21 mouse cellular contexts compared by ENCODE assay signal in genomic region chr5:33638826-33639225, GRCm38 (mm10). TPM values are rescaled to one million over a fixed set of nuclear protein-coding genes. Genes with fewer than 3 reads are reported as not detected.
DNase-seq lines count a peak whose midpoint lies in the region; ATAC-seq and TF ChIP-seq lines count a peak whose summit lies in the region.
"Had no signal": no experiment of that assay in that cellular context is flagged by ENCODE, and none has a peak within 500 bp of the region (broad histone marks: within the 10 kb centered on the region; RNA-seq: fewer than 3 reads in every experiment).

No protein-coding gene starts in this region.

- no peak for ATAC-seq in liver, embryonic 11.5 days (replicated peaks; ENCODE audit: low FRiP score)
- ATAC-seq in liver, embryonic 12.5 days: no peak
- ATAC-seq in forebrain, embryonic 16.5 days: no peak
- ATAC-seq: forebrain, embryonic 14.5 days had no signal

- no peaks in the 10 kb centered on the region for H3K27me3 ChIP-seq in heart, adult 2 months (ENCODE audit: control insufficient read depth, insufficient read depth, low read length)
- no peaks in the 10 kb centered on the region for H3K27me3 ChIP-seq in liver, embryonic 11.5 days (replicated peaks; ENCODE audit: control insufficient read depth, insufficient read depth, low read length)
- H3K27me3 ChIP-seq in liver, embryonic 12.5 days (replicated peaks): no peaks in the 10 kb centered on the region
- H3K27me3 ChIP-seq in forebrain, embryonic 16.5 days (replicated peaks; ENCODE audit: control insufficient read depth, insufficient read depth, low read length): no peaks in the 10 kb centered on the region
- H3K27me3 ChIP-seq: heart, embryonic 15.5 days; hindbrain, embryonic 12.5 days had no signal

- no peaks in the 10 kb centered on the region; the same call in 1 of the 2 replicates for H3K36me3 ChIP-seq in heart, adult 2 months (ENCODE audit: control insufficient read depth, insufficient read depth, low read length)
- H3K36me3 ChIP-seq in liver, embryonic 11.5 days (ENCODE audit: control insufficient read depth, insufficient read depth, low read length): peaks cover 41% of the 10 kb centered on the region
- H3K36me3 ChIP-seq in liver, embryonic 12.5 days: peaks cover 89% of the 10 kb centered on the region
- peaks cover 17% of the 10 kb centered on the region for H3K36me3 ChIP-seq in forebrain, embryonic 16.5 days (ENCODE audit: control insufficient read depth, insufficient read depth)

- H3K9ac ChIP-seq in heart, adult 2 months (ENCODE audit: low read depth, low read length): no peak overlapping the region
- H3K9ac ChIP-seq in liver, embryonic 11.5 days (ENCODE audit: low read depth, low read length): no peak overlapping the region
- no peak overlapping the region; the same call in 1 of the 2 replicates for H3K9ac ChIP-seq in liver, embryonic 12.5 days
- no peak overlapping the region for H3K9ac ChIP-seq in forebrain, embryonic 16.5 days (replicated peaks; ENCODE audit: low read depth, low read length)
- H3K9ac ChIP-seq: heart, embryonic 15.5 days; hindbrain, embryonic 12.5 days had no signal

- H3K9me3 ChIP-seq in liver, embryonic 11.5 days (ENCODE audit: control insufficient read depth, low read length): no peaks in the 10 kb centered on the region
- no peaks in the 10 kb centered on the region for H3K9me3 ChIP-seq in liver, embryonic 12.5 days (replicated peaks)
- H3K9me3 ChIP-seq in forebrain, embryonic 16.5 days (ENCODE audit: control insufficient read depth, low read length): no peaks in the 10 kb centered on the region
- H3K9me3 ChIP-seq: heart, embryonic 15.5 days; hindbrain, embryonic 12.5 days; limb, embryonic 10.5 days had no signal

- no peaks in the 10 kb centered on the region; the same call in 1 of the 2 replicates for H3K79me2 ChIP-seq in heart, adult 2 months (replicated peaks; ENCODE audit: control insufficient read depth, insufficient read depth, low read length)

- no peak overlapping the region for H3K4me2 ChIP-seq in liver, embryonic 11.5 days
- no peak overlapping the region for H3K4me2 ChIP-seq in liver, embryonic 12.5 days
- H3K4me2 ChIP-seq in forebrain, embryonic 16.5 days (ENCODE audit: low read length): no peak overlapping the region
- H3K4me2 ChIP-seq: heart, embryonic 15.5 days; hindbrain, embryonic 12.5 days had no signal

- peaks cover 4% of the 10 kb centered on the region for H3K4me1 ChIP-seq in heart, adult 2 months (ENCODE audit: control insufficient read depth, insufficient read depth, low read length)
- H3K4me1 ChIP-seq in liver, embryonic 11.5 days (replicated peaks; ENCODE audit: control insufficient read depth, insufficient read depth, low read length): no peaks in the 10 kb centered on the region
- peaks cover 31% of the 10 kb centered on the region for H3K4me1 ChIP-seq in liver, embryonic 12.5 days
- no peaks in the 10 kb centered on the region for H3K4me1 ChIP-seq in bone marrow, adult 2 months (ENCODE audit: control insufficient read depth, insufficient read depth, low read length)
- H3K4me1 ChIP-seq in forebrain, embryonic 16.5 days (replicated peaks; ENCODE audit: control insufficient read depth, insufficient read depth, low read length): no peaks in the 10 kb centered on the region
- H3K4me1 ChIP-seq: hindbrain, embryonic 12.5 days; limb, embryonic 10.5 days had no signal

- H3K4me3 ChIP-seq in heart, adult 2 months: no peak overlapping the region
- H3K4me3 ChIP-seq in liver, embryonic 11.5 days (ENCODE audit: low read depth, low read length): no peak overlapping the region
- no peak overlapping the region for H3K4me3 ChIP-seq in liver, embryonic 12.5 days
- no peak overlapping the region for H3K4me3 ChIP-seq in bone marrow, adult 2 months (replicated peaks; ENCODE audit: control insufficient read depth, low read depth, low read length)
- no peak overlapping the region for H3K4me3 ChIP-seq in forebrain, embryonic 16.5 days (replicated peaks; ENCODE audit: low read length)
- H3K4me3 ChIP-seq: heart, embryonic 15.5 days; hindbrain, embryonic 12.5 days; limb, embryonic 10.5 days had no signal

- peak overlapping the region; percentile 63 for H3K27ac ChIP-seq in heart, adult 2 months
- peak overlapping the region; percentile 32 for H3K27ac ChIP-seq in liver, embryonic 11.5 days (ENCODE audit: low read depth, low read length)
- no peak overlapping the region for H3K27ac ChIP-seq in liver, embryonic 12.5 days
- peak overlapping the region; percentile 14; the same call in 1 of the 2 replicates for H3K27ac ChIP-seq in bone marrow, adult 2 months (ENCODE audit: control insufficient read depth, insufficient read depth, low read depth, low read length, poor library complexity)
- no peak overlapping the region for H3K27ac ChIP-seq in forebrain, embryonic 16.5 days (ENCODE audit: low read length)
- H3K27ac ChIP-seq: heart, embryonic 15.5 days; hindbrain, embryonic 12.5 days; limb, embryonic 10.5 days had no signal

- TF ChIP-seq EP300 in heart, adult 2 months (IDR thresholded peaks at IDR 0.05; ENCODE audit: insufficient read depth, low read depth, low read length): no peak

- WGBS in heart, adult 2 months: 21% methylated on average over 4 of the region's 4 CpGs
- 68% methylated on average over 4 of the region's 4 CpGs for WGBS in liver, embryonic 11.5 days
- WGBS in liver, embryonic 12.5 days (ENCODE audit: insufficient replicate concordance): 70% methylated on average over 4 of the region's 4 CpGs
- 75% methylated on average over 4 of the region's 4 CpGs for WGBS in bone marrow, adult 2 months
- 70% methylated on average over 4 of the region's 4 CpGs for whole genome bisulfite sequencing in forebrain, embryonic 16.5 days

- intact Hi-C loops in heart, adult 2 months (cut with DNase I): no loop called here

- no peak for TF ChIP-seq CTCF in heart, adult 2 months (IDR thresholded peaks at IDR 0.05)
- no peak for TF ChIP-seq CTCF in bone marrow, adult 2 months (IDR thresholded peaks at IDR 0.05; ENCODE audit: control insufficient read depth, insufficient read depth, low read length)

- no peak for TF ChIP-seq POLR2A in heart, adult 2 months (IDR thresholded peaks at IDR 0.05; ENCODE audit: insufficient read depth, low read depth, low read length)
- no peak for TF ChIP-seq POLR2A in bone marrow, adult 2 months (IDR thresholded peaks at IDR 0.05; ENCODE audit: borderline replicate concordance, control insufficient read depth, low read depth, low read length)

- no peak for DNase-seq in heart, adult 2 months
- DNase-seq in heart, adult 18-20 months: no peak
- DNase-seq in liver, embryonic 11.5 days (ENCODE audit: low spot score): no peak
- peak; percentile 20 for DNase-seq in 3T3-L1 (ENCODE audit: low read depth, low spot score)
- no peak for DNase-seq in ovary, postnatal 36 days (ENCODE audit: low spot score)
- DNase-seq: adrenal gland, postnatal 10 days; B cell, adult 2 months; cerebellum, adult 9-10 months; kidney, adult 11 months; kidney, postnatal 4 days; layer of hippocampus, postnatal 36 days; lung, adult 2 months; thymus, postnatal 36 days had no signal

RNA-seq across cellular contexts. Expression of gene Gm9903, which starts 9.1 kb away (rescaled TPM):
- total RNA-seq in heart, adult 2 months (2021): 1 to 10 TPM; 1.0 to 1.1 TPM
- polyA plus RNA-seq in heart, adult 2 months (2012; rRNA removed): 2.1 and 2.5 TPM in 2 replicates
- 1 to 10 TPM in 1 of 2 experiments, under 1 TPM in 1; 0.87 to 1.2 TPM for total RNA-seq in heart, adult 18-20 months (2021)
- polyA plus RNA-seq in liver, embryonic 11.5 days (2014; fragmentation: Nextera tagmentation; extraction: Ambion mirVana): 0.22 and 0.27 TPM in 2 replicates
- 0.11 and 0.19 TPM in 2 replicates for polyA plus RNA-seq in liver, embryonic 12.5 days (2016; fragmentation: Nextera tagmentation; extraction: Ambion mirVana)
- not detected in 2 replicates for polyA plus RNA-seq in bone marrow, adult 2 months (2011; ENCODE audit: insufficient read depth, insufficient read length, low replicate concordance, missing spikeins)
- 0.60 and 0.98 TPM in 2 replicates for polyA plus RNA-seq in forebrain, embryonic 16.5 days (2015; fragmentation: Nextera tagmentation; extraction: Ambion mirVana)
- total RNA-seq: megakaryocyte-erythroid progenitor cell, adult 5-6 weeks had no signal

RNA-seq across cellular contexts. Expression of gene Fam53a, which starts 9.4 kb away (rescaled TPM):
- 10 to 100 TPM; 26.1 to 26.9 TPM for total RNA-seq in heart, adult 2 months (2021)
- 19.7 and 22.8 TPM in 2 replicates for polyA plus RNA-seq in heart, adult 2 months (2012; rRNA removed)
- total RNA-seq in heart, adult 18-20 months (2021): 10 to 100 TPM; 21.6 to 28.7 TPM
- polyA plus RNA-seq in liver, embryonic 11.5 days (2014; fragmentation: Nextera tagmentation; extraction: Ambion mirVana): 62.5 and 63.6 TPM in 2 replicates
- 32.4 and 40.7 TPM in 2 replicates for polyA plus RNA-seq in liver, embryonic 12.5 days (2016; fragmentation: Nextera tagmentation; extraction: Ambion mirVana)
- polyA plus RNA-seq in bone marrow, adult 2 months (2011; ENCODE audit: insufficient read depth, insufficient read length, low replicate concordance, missing spikeins): 6.6 and 11.1 TPM in 2 replicates
- polyA plus RNA-seq in forebrain, embryonic 16.5 days (2015; fragmentation: Nextera tagmentation; extraction: Ambion mirVana): 39.9 and 41.7 TPM in 2 replicates

RNA-seq across cellular contexts. Expression of gene Slbp, which starts 13.5 kb away (rescaled TPM):
- total RNA-seq in heart, adult 2 months (2021): 10 to 100 TPM; 10.6 to 12.7 TPM
- polyA plus RNA-seq in heart, adult 2 months (2012; rRNA removed): 7.7 and 13.8 TPM in 2 replicates
- total RNA-seq in heart, adult 18-20 months (2021): 10 to 100 TPM; 13.5 to 14.7 TPM
- 369 and 394 TPM in 2 replicates for polyA plus RNA-seq in liver, embryonic 11.5 days (2014; fragmentation: Nextera tagmentation; extraction: Ambion mirVana)
- 326 and 340 TPM in 2 replicates for polyA plus RNA-seq in liver, embryonic 12.5 days (2016; fragmentation: Nextera tagmentation; extraction: Ambion mirVana)
- 194 and 275 TPM in 2 replicates for polyA plus RNA-seq in bone marrow, adult 2 months (2011; ENCODE audit: insufficient read depth, insufficient read length, low replicate concordance, missing spikeins)
- polyA plus RNA-seq in forebrain, embryonic 16.5 days (2015; fragmentation: Nextera tagmentation; extraction: Ambion mirVana): 126 and 130 TPM in 2 replicates

RNA-seq across cellular contexts. Expression of gene Tacc3, which starts 19.1 kb away (rescaled TPM):
- total RNA-seq in heart, adult 2 months (2021): 1 to 10 TPM; 1.4 to 3.1 TPM
- polyA plus RNA-seq in heart, adult 2 months (2012; rRNA removed): 1.8 and 2.6 TPM in 2 replicates
- 1 to 10 TPM; 1.5 to 2.5 TPM for total RNA-seq in heart, adult 18-20 months (2021)
- 229 and 255 TPM in 2 replicates for polyA plus RNA-seq in liver, embryonic 11.5 days (2014; fragmentation: Nextera tagmentation; extraction: Ambion mirVana)
- polyA plus RNA-seq in liver, embryonic 12.5 days (2016; fragmentation: Nextera tagmentation; extraction: Ambion mirVana): 199 and 203 TPM in 2 replicates
- 237 and 249 TPM in 2 replicates for polyA plus RNA-seq in bone marrow, adult 2 months (2011; ENCODE audit: insufficient read depth, insufficient read length, low replicate concordance, missing spikeins)
- polyA plus RNA-seq in forebrain, embryonic 16.5 days (2015; fragmentation: Nextera tagmentation; extraction: Ambion mirVana): 71.9 and 85.2 TPM in 2 replicates

RNA-seq across cellular contexts. Expression of gene Tmem129, which starts 19.4 kb away (rescaled TPM):
- total RNA-seq in heart, adult 2 months (2021): 10 to 100 TPM; 19.3 to 21.8 TPM
- polyA plus RNA-seq in heart, adult 2 months (2012; rRNA removed): 40.1 and 49.0 TPM in 2 replicates
- total RNA-seq in heart, adult 18-20 months (2021): 10 to 100 TPM; 19.5 to 19.6 TPM
- 35.7 and 38.0 TPM in 2 replicates for polyA plus RNA-seq in liver, embryonic 11.5 days (2014; fragmentation: Nextera tagmentation; extraction: Ambion mirVana)
- 26.4 and 27.3 TPM in 2 replicates for polyA plus RNA-seq in liver, embryonic 12.5 days (2016; fragmentation: Nextera tagmentation; extraction: Ambion mirVana)
- polyA plus RNA-seq in bone marrow, adult 2 months (2011; ENCODE audit: insufficient read depth, insufficient read length, low replicate concordance, missing spikeins): 8.4 and 9.7 TPM in 2 replicates
- polyA plus RNA-seq in forebrain, embryonic 16.5 days (2015; fragmentation: Nextera tagmentation; extraction: Ambion mirVana): 35.4 and 39.1 TPM in 2 replicates

Comparison
In these comparisons a context has a peak if more than half of its experiments do, and no peak if none do; other contexts are left out.
1. H3K27ac ChIP-seq: peak in heart, adult 2 months (single experiment), liver, embryonic 11.5 days (single experiment) and bone marrow, adult 2 months (single experiment); none in liver, embryonic 12.5 days (single experiment) and forebrain, embryonic 16.5 days (single experiment).